Mouse (Mus musculus) left cerebral cortex, adult 8-10 months (tissue): ENCODE results near the gene 4933417A18Rik. TPM values are rescaled to one million over a fixed set of nuclear protein-coding genes. Genes with fewer than 3 reads are reported as not detected.
"Not testable (repeated sequence)": the region's sequence is repeated elsewhere in the genome, so short reads cannot be mapped to it uniquely, and the experiment has no call there.

ENCODE experiments used
- DNase-seq, 2 experiments: peaks; one replicate each; pipeline ENCODE4 v3.0.0; 2022; ENCODE audit warnings: low spot score in 2 of 2
- total RNA-seq, 4 experiments: library from RNA; stranded (reverse); gene quantifications; 2 replicates each; pipeline ENCODE4 v1.2.4; 2022

The 4933417A18Rik gene
- total RNA-seq, result not detected

DNA sequence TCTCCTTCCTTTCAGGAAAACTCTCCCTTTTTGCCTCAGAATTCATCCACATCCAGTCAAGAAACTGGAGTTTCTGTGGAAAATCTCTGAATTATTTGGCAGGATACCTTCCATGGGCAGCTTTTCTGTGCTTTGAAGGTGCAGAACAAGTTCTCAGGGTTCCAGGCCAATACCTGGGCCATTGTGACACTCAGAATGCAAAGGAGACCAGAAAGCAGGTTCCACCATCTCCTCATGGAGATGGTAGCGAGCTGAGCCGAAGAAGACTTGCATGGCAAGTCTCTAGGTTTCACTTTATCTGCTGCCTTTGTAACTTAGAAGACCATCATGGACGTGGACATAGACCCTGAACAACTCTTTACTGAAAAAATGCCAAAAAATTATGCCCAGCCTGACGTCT is at the start of gene 4933417A18Rik, which contains the start of gene Fam217a:
Gene 4933417A18Rik (plus strand): TSS at position 200 of the 400 bp plus-strand sequence.
Gene Fam217a (minus strand): TSS at position 101 of the 400 bp plus-strand sequence.
- no peak for DNase-seq

DNA sequence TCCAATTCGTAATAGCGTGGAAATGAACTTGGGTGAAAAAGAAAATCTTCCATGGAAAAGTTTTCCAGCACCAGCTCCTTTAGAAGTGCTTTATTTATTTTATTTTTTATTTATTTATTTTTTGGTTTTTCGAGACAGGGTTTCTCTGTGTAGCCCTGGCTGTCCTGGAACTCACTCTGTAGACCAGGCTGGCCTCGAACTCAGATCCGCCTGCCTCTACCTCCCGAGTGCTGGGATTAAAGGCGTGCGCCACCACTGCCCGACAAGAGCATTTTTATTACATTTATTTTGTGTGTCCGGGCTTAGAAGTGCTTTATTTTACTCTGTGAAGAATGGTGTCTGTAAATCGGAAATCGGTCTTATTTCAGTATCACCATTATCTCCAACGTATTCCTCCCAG is 49.5 kb upstream of the 4933417A18Rik start:
- peak in 1 of 2 experiments; percentile 28 for DNase-seq

DNA sequence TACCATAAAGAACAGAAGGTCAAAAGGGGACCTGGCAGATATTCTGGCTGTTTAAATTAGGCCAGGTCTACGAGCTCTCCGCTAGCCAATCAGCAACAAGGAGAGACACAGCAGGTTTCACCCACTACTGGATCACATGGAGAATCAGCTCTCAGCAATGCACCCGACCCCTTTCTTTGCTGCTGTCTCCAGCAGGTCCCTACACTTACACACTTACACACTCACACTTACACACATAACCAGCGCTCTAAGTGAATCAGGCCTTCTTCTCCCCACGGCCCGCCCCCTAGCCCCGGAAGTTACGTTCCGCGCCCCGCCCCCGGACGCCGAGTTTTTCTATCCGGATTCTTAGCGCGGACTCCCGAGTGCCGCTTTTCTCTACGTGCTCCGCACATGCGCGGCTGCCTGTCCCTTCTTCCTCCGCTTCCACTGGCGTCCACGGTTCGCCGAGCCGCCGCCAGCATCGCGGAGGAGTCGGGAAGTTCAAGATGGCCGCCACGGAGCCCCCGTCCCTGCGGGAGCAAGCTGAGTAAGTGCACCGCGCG is 49.0 kb upstream of the 4933417A18Rik start, which contains the start of gene Prpf4b:
Gene Prpf4b (plus strand): TSS at position 137 of the 545 bp plus-strand sequence.
- peak; percentile 91 to 92 for DNase-seq

DNA sequence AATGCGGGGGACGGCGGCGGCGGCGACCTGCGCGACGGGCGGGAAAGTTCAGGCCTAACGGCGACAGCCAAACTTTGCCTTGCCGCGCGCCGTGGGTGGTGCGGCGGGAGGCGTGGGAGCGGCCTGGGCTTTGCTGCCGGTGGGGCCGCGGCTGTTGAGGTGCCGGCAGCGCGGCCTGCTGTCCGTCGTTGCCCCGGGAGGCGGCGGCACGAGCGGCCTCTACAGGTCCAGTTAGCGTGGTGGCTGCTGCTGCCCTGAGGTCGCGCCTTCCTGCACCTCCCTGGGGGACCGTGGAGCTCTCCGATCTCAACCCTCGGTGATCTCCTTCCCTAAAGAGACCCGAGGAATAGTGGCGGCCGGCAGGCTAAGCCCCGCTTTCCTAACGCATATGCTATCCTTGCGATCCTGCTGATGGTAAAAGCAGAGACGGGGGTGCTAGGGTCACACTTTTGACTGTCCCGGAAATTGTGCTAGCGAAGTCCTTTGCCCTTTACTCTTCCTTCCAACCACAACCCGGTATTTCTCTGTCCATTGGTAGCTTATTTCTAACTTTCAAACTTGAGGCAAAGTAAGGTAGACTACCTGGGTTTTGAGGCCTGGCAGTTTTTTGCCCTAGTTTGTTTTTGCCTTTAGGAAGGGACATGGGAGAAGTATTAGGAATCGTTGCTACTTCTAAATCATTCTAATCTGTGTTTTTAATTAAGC is 48.3 kb upstream of the 4933417A18Rik start:
- DNase-seq, result no peak

DNA sequence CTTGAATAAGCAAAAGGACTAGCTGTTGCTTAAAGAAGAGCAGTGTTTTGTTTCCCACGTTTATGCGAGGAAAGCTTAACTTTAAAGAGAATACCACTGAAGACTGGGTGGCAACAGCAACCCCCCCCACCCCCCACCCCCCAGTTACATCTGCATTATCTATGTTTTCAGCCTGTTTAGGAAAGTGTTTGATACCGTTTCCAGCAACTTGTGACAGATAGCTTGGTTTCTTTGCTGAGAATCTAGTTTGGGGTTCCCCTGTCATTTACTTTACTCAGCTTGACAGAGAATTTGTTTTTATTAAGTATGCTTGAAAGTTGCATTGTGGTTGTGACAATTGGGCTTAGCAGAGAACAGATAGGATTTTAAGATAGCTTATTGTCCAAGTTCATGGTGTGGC is 47.7 kb upstream of the 4933417A18Rik start:
- DNase-seq, result no peak

DNA sequence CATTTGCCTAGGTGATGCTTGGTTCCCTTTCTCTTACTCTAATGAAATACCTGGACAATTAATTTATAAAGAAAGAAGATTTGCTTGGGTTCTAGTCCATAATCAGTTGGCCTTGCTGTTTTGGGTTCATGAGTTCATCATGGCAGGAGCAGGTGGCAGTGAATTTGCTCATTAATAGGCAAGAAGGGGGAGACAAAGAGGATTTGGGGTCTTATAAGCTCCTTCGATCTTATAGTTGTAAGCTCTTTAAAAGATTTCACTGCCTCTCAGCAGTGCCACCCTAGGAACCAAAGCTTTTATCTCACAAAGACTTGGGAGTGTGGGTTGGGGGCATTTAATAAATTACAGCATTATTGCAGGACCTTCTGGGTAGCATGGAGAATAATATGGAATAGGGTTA is 31.3 kb upstream of the 4933417A18Rik start:
- DNase-seq, result no peak

DNA sequence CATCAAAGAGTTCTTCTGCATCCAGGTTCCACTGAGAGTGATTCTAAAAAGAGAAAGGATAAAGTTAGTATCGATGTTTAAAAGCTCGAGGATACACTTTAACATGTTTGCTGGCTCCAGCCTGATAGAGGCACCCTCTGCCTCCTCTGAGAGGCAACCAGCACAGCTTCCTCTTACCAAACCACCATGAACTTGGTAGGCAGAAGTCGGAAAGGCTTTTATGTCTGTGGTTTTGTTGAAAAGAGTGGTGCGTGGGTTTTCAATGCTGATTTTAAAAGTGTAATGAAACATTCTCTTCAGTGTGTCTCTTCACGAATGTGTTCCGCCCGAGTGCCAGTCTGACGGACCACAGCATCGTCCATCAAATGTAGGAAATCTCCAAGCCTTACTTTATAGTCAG is 9.6 kb upstream of the 4933417A18Rik start:
- no peak for DNase-seq

DNA sequence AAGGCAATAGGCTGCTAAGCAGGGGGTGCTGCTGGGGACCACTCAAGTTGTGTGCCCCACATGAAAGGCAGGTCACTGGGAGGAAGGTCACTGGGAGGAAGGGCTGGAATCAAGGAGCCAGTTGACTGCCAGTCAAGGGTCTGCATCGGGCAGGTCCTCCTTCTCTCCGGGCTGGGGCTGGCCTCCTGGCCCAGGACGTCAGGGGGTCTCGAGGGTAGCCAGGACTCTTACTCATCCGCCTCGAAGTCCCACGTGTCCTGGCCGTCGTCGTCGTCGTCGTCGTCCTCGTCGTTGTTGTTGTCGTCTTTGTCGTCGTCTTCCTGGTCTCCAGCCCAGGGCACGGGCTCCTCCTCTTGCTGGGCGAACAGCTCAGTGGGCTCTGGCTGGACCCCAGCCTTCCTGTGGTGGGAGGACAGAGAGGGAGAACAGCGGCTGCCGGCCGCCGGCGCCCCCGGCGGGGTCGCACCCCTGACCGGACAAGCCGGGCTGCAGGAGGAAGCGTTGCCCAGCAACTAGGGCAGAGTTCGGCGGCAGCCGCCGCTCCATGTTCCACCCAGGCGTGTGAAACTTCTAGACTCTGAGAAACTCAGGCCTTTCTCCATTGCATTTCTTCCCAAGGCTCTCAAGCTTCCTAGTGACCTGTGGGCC is 7.6 kb upstream of the 4933417A18Rik start:
- DNase-seq, result no peak

DNA sequence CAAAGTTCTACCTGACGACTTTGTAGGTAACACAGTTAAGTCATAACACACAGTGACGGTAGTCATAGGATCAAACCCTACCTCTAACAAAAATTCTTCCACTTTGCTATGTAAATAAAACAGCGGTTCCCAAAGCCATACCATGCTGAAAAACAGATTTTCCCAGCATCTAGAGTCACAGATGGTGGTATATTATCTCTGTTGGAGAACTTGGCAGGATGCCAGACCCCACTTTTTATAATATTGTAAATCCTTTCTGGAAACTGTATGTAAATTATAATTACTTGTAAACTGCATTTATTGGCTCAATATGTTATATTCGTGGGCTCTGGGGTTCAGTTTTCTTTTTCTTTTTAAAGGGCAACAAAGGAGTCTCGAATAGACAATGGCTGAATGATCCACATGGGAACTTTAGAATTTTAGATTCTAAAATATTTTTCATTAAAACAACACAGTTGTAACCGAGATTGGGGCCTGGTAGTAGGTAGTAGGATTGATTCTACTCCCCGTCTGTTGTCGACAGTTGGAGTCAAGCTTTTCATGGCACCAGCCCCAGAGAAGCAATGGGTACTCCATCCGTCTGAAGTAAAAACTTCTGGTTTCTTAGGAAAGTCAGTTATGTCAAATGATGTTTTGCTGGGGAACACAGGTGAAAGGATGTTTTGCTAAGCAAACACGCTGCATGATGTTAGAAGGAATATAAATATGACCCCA is 10.9 kb downstream of the 4933417A18Rik start:
- no peak for DNase-seq

DNA sequence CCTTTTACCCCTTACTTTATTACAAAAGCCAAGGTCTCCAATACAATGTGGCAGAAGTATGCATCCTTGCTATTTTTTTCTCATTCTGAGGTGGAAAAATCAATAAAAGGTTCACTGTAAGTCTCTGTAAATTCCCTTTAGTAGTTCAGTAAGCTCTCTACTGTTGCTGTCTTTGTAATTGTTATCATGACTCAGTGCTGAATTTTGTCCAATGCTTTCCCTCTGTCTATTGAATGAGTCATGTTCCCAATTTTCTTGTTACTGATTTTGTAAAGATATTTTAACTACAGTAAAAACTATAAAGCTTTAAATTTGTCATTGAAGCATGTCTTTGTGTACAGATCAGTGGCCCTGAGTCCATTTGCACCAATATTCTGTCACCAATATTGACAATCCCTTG is 18.2 kb downstream of the 4933417A18Rik start:
- DNase-seq, result no peak

DNA sequence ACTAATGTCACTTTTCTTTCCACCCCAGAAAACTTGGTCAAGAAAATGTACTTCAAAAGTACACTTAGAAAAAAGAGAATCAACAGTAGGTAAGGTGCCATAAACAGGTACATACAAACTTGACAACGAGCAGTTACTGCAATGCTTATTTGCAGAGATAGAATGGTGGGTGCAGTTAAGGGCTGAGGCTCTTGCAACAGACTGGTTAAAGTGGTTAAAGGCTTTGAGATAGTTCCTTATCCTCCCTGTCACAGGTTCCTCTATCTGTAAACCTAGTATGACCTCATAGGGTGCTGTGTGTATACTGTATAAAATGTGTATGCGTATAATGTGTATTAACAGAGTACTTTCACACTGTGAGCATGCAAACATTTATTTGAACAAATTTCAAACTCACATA is 27.2 kb downstream of the 4933417A18Rik start:
- DNase-seq, result not testable (repeated sequence)

DNA sequence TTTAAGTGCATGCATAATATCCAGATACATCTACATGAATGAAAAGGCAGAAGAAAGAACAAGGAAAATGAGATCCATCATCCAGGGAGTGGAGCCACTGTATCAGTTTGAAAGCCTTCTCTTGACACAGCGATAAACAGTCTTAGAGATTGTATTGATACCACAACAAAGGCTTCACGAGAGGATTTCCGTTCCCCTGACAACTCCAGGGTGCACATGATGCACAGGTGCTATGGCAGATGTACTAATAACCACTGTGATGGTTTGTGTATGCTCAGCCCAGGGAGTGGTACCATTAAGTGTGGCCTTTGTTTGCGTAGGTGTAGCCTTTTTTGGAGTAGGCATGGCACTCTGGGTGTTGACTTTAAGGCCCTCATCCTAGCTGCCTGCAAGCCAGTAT is 32.7 kb downstream of the 4933417A18Rik start:
- DNase-seq, result no peak

DNA sequence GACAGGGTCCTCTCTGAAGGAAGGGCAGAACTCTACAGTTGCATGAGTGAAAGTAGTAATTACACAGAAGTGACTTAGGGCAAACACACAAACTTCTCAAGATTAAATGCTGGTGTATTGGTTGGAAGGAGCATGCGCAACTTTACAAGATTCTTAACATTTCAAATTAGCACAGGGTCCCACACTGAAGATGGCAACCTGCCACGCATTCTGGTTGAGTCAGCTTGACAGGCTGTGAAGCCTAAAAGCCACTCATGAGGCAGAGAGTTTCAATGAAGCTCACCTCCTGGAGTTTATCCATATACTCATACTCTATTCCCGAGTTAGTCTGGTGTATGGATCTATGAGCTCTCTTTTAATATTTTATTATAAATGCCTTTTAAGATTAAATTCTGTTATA is 33.9 kb downstream of the 4933417A18Rik start:
- DNase-seq, result not testable (repeated sequence)

DNA sequence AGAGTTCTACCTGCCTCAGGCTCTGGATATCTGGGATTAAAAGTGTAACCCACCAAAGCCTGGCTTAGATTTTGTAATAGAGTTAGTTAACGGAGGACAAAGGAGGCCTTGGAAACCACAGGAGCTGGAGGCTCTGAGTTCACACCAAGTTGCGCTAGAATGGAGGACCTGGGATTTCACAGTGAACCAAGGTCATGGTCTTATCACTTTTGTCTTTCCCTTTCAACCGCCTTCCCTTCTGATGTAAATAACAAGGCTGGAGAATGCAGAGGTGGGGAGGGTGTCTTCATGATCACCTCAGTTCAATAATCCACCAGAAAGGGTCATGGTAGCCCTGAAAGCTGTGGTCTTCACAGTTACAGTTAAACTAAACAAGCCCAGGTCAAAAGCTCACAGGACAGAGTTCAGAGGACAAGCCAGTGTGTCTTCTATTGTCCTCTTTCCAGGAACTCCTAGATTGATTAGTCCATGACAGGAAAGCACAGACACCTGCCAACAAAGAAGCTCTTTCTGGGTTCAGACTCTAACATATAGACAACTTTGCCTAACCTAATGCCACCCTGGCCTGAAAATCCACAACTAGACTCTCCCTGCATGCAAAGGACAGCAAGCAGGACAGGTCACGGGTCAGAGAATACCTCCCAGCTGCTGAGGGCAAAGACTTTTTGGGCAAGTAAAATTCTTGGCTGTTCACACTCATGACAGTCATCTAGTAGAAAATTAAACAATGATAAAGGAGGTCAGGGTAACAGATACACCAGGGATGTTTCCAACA is 37.0 kb downstream of the 4933417A18Rik start:
- DNase-seq, result no peak

DNA sequence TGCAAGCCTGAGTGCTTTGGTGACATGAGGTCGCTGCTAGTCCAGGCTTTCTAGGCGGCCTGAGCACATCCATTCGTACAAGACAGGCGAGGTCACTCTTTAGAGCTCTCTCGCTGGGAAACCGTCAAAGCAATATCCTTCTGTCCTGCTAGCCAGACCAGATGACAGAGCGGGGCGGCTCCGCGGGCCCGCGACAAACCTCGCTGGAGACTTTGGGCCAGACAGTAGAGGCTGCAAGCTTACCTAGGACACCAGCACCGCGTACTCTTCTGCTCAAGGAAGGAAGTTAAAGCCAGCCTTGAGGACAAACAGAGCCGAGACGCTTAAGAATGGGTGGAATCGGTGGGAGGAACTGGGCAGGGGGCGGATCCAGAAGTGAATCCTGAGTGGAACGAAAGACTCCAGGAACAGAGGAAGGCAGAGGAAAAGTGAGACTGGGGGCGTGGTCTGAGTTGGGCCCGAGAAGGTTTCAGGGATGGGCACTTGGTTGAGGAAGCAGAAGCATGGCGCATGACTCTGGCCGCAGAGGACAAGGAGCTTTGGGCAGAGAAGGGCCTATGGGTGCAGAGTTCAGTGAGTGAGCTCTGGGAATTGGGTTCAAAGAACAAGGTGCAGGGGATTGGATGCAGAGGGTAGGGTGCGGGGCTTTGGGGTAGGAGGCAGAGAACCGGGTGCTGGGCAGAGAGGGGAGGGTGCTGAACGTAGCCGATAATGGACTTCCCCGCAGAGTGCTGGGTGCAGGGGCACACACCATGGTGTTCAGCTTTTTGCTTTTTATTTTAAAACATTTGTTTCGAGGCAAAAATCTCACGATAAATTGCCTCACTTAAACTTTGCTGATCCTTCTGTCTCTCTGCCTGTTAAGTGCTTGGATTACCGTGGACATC is 39.5 kb downstream of the 4933417A18Rik start, which contains the start of gene Eci3:
Gene Eci3 (minus strand): TSS at position 300 of the 887 bp plus-strand sequence.
- peak in 1 of 2 experiments; percentile 4 for DNase-seq

DNA sequence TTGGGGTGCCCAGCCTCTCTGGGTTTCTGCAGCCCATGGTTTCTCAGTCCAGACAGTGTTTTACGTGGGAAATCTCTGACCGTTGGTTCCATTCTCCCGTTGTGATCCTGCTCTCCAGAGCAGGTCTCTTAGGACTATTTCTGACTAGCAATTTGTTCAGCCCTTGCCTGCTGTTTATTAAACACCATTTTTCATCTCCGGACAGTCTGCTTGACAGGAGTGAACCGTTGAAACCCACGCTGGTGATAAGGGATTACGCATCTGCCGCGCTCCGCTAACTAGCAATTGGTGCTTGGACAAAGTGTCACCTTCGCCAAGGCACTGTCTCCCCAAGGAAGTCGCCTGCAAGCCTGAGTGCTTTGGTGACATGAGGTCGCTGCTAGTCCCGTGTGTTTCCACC is 40.2 kb downstream of the 4933417A18Rik start:
- no peak for DNase-seq

DNA sequence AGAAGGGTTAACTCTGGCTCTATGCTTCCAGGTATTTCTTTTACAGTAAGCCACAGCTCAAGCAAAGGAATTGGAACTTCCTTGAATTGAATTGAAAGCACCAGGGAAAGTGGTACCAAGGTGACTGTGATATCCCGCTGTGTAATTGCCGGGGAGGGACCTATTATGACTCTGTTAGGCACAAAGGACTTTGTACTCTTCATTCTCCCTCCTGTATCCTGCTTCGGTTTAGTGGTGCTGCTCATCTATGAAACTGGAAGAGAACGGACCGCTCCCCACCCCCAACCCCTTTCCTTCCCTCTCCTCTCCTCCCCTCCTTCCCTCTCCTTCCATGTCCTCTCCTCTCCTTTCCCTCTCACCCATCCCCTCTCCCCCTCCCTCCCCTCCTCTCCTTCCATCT is 40.7 kb downstream of the 4933417A18Rik start:
- DNase-seq, result no peak

DNA sequence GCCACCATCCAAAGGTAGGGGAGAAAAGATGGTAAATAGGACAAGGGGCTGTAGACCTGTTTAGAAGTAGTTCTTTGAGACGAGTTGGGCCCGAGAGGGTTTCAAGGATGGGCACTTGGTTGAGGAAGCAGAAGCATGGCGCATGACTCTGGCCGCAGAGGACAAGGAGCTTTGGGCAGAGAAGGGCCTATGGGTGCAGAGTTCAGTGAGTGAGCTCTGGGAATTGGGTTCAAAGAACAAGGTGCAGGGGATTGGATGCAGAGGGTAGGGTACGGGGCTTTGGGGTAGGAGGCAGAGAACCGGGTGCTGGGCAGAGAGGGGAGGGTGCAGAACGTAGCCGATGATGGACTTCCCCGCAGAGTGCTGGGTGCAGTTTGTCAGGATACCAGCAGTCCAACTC is 41.4 kb downstream of the 4933417A18Rik start:
- DNase-seq, result not testable (repeated sequence)

DNA sequence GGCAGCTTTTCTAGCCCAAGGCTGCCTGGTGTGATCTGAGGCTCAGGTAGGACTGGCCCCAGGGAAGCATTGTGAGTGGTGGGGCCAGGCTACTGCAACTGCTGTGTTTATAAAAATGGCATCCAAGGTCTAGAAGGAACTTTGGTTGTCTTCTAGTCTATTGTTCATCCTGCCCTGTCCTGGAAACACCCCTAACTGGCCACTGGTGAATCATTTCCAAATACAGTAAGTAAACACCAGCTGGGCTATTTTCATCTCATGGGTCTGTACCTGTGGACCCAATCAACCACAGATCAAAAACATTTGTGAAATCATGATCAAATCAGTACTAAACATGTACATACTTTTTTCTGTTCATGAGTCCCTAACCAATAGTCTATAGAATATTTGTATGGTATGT is 48.2 kb downstream of the 4933417A18Rik start:
- not testable (repeated sequence) for DNase-seq

DNA sequence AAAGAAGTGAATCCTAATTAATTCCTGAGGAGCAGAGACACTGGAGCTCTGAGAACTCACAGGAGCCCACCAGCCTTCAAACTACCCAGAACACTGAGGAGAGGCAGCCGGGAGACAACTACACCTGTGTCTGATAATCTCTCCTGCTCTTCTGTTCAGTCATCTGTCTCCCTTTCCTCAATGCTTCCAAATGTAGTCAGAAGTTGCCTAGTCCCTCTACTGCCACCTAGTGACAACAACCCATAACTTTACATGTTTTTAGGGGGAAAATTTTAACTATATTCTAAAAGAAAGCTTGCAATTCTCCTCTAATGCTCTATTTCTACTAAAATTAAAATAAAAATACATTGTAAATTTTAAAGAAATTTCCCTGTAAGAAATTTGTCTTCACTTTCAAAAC is 48.9 kb downstream of the 4933417A18Rik start:
- no peak for DNase-seq
